Mouse (Mus musculus): ENCODE measurements around the gene Cdan1. TPM values are rescaled to one million over a fixed set of nuclear protein-coding genes. Genes with fewer than 3 reads are reported as not detected.

Cdan1 gene
- total RNA-seq (2022): 1 to 10 TPM; 2.7 to 5.2 (median 4.4) TPM

DNA sequence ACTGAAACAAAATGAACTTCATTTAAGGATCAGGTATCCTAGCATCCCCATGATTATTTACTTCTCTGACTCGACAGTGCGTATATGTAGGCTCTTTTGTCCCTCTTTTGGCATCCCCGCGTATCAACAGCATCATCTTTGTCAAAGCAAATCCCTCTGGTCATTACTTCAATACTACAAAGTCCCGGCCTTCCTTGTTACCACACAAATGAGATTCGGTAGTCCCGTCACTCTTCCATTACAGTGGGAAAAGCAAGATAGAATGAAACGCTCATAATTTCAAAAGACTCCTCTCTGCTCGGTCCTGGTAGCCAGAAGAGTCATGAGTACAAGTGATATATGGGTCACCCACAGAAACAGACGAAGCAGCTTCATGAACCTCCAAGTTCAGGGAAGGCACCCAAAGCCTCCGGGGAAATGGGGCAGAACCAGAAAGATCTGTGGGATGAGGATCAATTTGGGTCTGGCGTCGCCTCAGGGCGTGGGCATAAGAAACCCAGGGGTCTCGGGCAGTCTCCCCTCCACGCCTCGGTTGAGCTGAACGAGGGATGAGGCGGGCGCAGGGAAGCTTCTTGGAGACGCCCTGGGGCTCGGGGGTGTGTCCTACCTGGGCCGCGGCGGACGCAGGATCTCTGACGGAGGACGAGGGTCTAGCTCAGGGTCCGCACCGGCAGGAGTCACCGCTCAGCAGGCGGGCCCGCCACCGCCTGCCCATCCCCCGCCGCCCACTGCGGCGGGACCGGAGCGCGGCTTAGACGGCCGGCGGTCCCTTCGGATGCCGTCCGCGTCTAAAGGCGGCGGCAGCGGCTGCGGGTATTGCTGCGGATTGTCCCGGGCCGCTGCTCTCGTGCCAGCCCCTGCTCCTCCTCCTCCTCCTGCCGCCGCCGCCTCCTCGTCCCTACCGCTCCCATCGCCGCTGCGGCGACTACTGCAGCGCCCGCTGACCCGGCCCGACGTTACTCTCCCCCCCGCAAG lies at the start of gene Cdan1:
Cdan1 (minus strand) TSS at position 680 of the 975 bp plus-strand sequence.
- DNase-seq (ENCODE audit: low spot score in 2 of 2): no peak

DNA sequence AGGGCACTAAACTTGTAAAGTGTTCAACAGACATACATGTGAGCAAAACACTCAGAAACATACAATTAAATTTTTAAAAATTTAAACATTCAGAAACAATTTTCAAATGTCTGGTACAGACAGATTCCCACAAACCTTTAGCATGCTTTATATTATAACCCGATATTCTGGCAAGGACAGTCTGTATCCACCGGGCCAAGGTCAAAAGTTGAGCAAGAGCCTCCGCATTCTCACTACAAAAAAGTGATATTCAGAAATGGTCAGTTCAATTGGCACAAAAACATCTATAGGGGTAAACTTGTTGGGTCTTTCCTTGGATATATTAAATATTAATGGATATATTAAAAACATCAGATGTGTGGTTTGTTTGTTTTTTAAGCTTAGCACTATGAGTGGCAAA lies 46.4 kb upstream of the Cdan1 start:
- no peak for DNase-seq (ENCODE audit: low spot score in 2 of 2)

- no peak for DNase-seq (ENCODE audit: low spot score in 2 of 2)
Observed at GRCm38 (mm10) chr2:120887601-120888000, 37.7 kb upstream of the Cdan1 start.

DNA sequence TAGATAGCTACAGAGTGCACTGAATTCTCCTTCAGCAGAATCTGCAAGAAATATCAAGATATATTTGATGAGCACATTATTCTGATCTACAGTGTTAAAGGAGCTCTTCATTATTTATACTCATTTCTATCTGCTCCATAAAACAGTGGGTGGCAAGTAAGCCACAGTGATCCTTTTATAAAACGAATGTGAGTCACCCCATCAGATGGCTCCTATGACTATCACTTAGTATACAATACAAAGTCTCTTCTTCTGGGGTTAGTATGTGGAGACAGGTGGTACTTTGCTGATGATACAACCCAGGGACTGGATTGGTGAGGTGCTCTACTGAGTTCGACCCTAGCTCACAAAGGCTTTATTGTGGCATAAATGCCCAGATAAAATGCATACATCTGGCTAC lies 23.3 kb upstream of the Cdan1 start:
- no peak for DNase-seq (ENCODE audit: low spot score in 2 of 2)

GRCm38 (mm10) chr2:120871447-120872336 lies 21.8 kb upstream of the Cdan1 start:
- no peak for DNase-seq (ENCODE audit: low spot score in 2 of 2)

- DNase-seq (ENCODE audit: low spot score in 2 of 2): no peak
Observed at GRCm38 (mm10) chr2:120867336-120867735, 17.4 kb upstream of the Cdan1 start.

DNA sequence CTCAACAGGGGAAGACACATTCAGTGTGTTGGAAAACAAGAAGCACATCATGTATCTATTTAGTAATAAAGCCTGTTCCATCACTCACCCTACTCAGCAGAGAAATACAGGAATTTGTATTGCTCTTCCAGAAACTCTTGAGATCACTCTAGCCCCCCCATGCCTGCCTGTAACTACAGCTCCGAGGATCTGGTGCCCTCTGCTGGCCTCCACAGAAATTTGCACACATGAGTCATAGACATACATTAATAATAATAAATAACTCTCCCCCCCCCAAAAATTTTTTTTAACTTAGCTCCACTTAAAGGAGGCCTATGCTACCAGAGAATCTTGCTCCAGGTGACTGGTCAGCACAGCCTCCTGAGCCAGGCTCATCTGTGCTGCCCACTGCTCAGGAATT lies 16.6 kb upstream of the Cdan1 start:
- DNase-seq (ENCODE audit: low spot score in 2 of 2): no peak

GRCm38 (mm10) chr2:120863389-120863788 lies 13.5 kb upstream of the Cdan1 start:
- no peak for DNase-seq (ENCODE audit: low spot score in 2 of 2)

DNA sequence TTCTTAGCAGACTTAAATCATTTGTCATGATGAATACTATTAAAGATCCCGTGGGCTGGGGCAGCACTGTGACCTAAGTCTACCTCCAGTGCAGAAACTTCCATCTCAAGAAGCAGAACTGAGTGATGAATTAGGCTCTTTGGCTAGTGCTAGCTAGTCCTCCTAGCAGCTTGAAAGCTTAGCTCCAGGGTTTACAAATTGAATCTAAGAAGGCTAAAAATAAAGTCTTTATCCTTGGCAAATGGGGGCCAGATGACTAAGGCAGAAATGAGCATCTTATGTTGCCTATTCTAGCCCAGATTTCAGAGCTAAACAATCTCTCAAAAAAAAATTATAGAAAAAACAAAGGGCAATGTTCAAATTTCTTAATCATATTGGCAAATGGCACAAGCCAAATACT lies 10.8 kb upstream of the Cdan1 start:
- no peak for DNase-seq (ENCODE audit: low spot score in 2 of 2)

GRCm38 (mm10) chr2:120858131-120858530 lies 8.2 kb upstream of the Cdan1 start:
- DNase-seq (ENCODE audit: low spot score in 2 of 2): no peak

GRCm38 (mm10) chr2:120853151-120853550 lies 3.2 kb upstream of the Cdan1 start:
- no peak for DNase-seq (ENCODE audit: low spot score in 2 of 2)

- no peak for DNase-seq (ENCODE audit: low spot score in 2 of 2)
Observed at GRCm38 (mm10) chr2:120852626-120853025, 2.7 kb upstream of the Cdan1 start.

DNA sequence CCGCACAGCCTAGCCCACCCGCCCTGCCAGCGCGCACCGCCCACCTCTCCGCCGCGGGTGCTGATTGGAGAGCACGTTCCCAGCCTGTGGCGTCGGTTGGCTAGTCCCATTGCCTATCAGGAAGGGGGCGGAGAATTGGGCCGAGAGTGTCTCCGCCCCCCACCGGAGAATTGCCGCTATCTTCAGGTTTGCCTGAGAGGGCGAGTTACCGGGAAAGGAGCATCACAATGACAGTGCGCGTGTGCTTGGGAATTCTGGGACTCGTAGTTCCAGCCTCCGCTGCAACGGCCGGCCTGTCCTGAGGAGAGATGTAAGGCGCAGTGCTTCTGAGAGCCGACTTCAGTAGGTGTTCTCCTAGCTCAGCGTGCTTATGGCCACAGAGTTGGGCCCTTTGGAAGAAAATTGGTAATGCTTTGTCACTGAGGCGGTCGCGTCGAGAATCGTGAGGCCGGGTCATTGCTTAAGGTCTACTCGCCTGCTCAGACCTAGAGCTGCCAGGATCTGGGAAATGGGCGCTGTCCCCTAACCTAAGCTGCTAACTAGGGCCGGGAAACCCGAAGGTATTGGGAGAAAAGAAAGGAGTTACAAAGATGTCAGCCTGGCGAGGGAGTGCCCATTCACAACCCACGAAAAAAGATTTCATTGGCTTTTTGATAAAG lies 625 bp upstream of the Cdan1 start, which contains the start of gene Ttbk2:
Ttbk2 (minus strand) TSS at position 181 of the 659 bp plus-strand sequence.
- peak; percentile 96 to 97 for DNase-seq (ENCODE audit: low spot score in 2 of 2)

DNA sequence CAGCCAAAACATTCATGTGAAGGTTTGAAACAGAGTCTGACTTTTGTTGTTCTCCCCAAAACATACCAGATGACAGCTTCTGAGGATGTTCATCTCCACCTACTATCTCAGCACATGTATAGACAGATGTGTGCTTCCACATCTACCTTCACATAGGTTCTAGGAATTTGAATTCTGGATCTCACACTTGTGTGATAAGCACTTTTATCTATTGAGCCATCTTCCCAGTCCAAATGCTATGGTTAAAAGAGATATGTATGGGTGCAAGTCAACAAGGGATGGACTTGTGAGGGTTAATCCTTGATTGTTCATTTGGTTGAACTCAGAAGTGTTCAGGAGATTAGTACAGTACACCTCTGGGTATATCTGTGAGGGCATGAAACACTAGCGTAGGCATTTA lies 4.6 kb downstream of the Cdan1 start:
- no peak for DNase-seq (ENCODE audit: low spot score in 2 of 2)

- DNase-seq (ENCODE audit: low spot score in 2 of 2): no peak
Observed at GRCm38 (mm10) chr2:120843990-120844389, 5.9 kb downstream of the Cdan1 start.

DNA sequence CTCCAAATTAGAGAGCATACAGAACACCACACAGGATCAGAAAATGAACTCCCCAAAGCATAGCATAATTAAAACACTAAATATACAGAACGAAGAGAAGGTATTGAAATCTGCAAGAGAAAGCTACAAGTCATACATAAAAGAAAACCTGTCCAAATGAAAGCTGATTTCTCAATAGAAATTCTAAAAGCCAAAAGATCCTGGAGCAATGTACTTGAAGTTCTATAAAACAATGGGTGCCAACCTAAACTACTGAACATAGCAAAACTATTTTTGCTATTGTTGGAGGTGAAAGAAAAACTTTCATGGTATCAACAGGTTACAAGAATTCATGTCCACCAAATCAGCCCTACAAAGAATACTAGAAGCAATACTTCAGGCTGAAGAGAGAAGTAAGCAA lies 8.7 kb downstream of the Cdan1 start:
- DNase-seq (ENCODE audit: low spot score in 2 of 2): no peak

GRCm38 (mm10) chr2:120835167-120835566 lies 14.8 kb downstream of the Cdan1 start:
- no peak for DNase-seq (ENCODE audit: low spot score in 2 of 2)

DNA sequence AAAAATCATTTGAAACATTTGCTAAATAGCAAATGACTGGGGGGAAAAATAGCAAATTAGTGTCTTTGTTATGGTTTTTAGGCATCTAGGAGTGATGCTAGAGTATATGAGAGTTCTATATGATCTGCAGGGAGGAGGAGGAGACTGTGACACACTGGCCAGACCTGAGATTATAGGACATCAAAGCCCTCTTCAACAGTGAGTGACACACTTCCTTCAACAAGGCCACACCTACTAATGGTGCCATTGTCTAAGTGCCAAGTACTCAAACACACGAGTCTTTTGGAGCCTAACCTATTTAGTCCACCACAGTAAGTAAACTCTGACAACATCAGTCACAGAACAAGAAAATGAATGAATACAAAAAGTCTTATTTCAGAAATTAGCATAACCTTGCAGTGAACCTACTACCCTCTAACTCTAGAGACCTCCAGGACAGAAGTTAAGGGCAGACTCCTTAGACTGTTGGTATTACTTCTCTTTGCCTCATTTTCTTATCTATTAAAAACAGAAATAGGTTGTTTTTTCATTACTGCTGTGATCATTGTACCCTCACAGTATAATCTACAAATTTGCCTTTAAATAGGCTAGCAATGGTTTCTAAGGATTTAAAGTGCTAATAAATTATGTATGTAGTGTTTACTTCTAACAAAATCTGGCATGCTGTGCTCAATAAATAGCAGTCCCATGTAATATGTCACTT lies 22.8 kb downstream of the Cdan1 start:
- DNase-seq (ENCODE audit: low spot score in 2 of 2): no peak

DNA sequence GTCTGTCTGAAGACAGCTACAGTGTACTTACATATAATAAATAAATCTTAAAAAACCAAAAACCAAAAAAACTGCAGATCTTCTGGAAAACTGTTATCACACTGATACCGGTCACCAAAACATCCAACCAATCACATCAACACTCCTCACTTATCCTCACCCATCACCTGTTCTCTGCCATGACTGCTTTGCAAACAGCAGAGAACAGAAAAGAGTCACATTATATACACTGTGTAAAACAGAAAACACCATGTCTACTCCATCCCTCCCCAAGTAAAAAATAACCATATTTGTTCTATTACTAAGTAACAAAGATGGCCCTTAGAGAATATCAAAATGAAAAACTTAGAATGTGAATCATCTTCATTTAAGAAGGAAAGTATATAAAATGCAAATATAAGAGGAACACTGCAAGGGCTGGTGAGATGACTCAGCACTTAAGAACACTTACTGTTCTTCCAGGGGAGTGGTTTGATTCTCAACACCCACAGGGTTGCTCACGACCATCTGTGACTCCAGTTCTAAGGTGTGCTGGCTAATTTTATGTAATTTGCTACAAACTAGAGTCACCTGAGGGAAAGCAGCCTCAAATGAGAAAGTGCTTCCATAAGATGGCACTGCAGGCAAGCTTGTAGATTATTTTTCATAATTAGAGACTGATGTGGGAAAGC lies 79.5 kb downstream of the Cdan1 start:
- no peak for DNase-seq (ENCODE audit: low spot score in 2 of 2)

DNA sequence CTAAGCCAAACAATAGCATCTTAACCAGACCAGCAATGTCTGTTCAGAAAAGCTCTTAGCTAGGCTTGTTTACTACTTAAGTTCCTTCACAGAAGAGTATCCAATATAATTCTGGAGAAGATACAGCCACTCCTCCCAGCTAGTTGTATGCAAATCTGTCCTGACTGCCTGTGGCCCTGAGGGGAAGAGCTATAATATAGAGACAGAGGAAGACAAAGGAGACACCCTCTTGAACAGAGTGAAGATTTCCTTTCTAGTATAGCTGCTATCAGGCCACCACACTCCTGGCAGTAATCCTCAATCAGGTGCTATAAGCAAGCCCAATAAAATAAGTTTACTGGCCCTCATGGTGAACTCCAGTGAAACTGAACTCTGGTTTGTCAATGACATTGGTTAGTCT lies 88.0 kb downstream of the Cdan1 start:
- no peak for DNase-seq (ENCODE audit: low spot score in 2 of 2)
